Mouse (Mus musculus) skeletal muscle tissue, adult 2 months (tissue): ENCODE results near the gene Tmem211.

ENCODE experiments used
- DNase-seq: peaks from one replicate; pipeline ENCODE4 v3.0.0-alpha.2; 2012; ENCODE audit warnings: low read depth, low spot score

Tmem211 gene

GRCm38 (mm10) chr5:113212156-113212835 lies 14.4 kb upstream of the Tmem211 start:
- DNase-seq, result no peak

GRCm38 (mm10) chr5:113214041-113214440 lies 12.7 kb upstream of the Tmem211 start:
- no peak for DNase-seq

- DNase-seq, result no peak
These were observed 12.3 kb upstream of the Tmem211 start for GRCm38 (mm10) chr5:113214455-113214854.

GRCm38 (mm10) chr5:113215610-113216011 lies 11.1 kb upstream of the Tmem211 start:
- DNase-seq, result no peak

- no peak for DNase-seq
These were observed 10.3 kb upstream of the Tmem211 start for GRCm38 (mm10) chr5:113216328-113216960.

- no peak for DNase-seq
These were observed 9.6 kb upstream of the Tmem211 start for GRCm38 (mm10) chr5:113217076-113217475.

- DNase-seq, result no peak
These were observed 8.0 kb upstream of the Tmem211 start for GRCm38 (mm10) chr5:113218617-113219235.

- DNase-seq, result no peak
These were observed 7.3 kb upstream of the Tmem211 start for GRCm38 (mm10) chr5:113219450-113219849.

GRCm38 (mm10) chr5:113219876-113220275 lies 6.8 kb upstream of the Tmem211 start:
- DNase-seq, result no peak

- no peak for DNase-seq
These were observed 6.1 kb upstream of the Tmem211 start for GRCm38 (mm10) chr5:113220383-113221146.

GRCm38 (mm10) chr5:113221147-113221865 lies 5.4 kb upstream of the Tmem211 start, which contains the start of gene 2900026A02Rik:
Gene 2900026A02Rik, minus strand, starts transcription at chr5:113221236.
- DNase-seq, result no peak

GRCm38 (mm10) chr5:113223888-113224287 lies 2.8 kb upstream of the Tmem211 start:
- DNase-seq, result no peak

- DNase-seq, result no peak
These were observed 1.4 kb upstream of the Tmem211 start for GRCm38 (mm10) chr5:113225271-113225670.

- DNase-seq, result no peak
These were observed 848 bp upstream of the Tmem211 start for GRCm38 (mm10) chr5:113225686-113226435.

- DNase-seq, result no peak
These were observed 3.5 kb downstream of the Tmem211 start for GRCm38 (mm10) chr5:113230196-113230595.

- no peak for DNase-seq
These were observed 22.7 kb downstream of the Tmem211 start for GRCm38 (mm10) chr5:113249263-113249930.

- DNase-seq, result no peak
These were observed 24.1 kb downstream of the Tmem211 start for GRCm38 (mm10) chr5:113250806-113251205.

GRCm38 (mm10) chr5:113265637-113266036 lies 38.9 kb downstream of the Tmem211 start:
- no peak for DNase-seq

GRCm38 (mm10) chr5:113268246-113268645 lies 41.5 kb downstream of the Tmem211 start:
- no peak for DNase-seq

- no peak for DNase-seq
These were observed 43.3 kb downstream of the Tmem211 start for GRCm38 (mm10) chr5:113270043-113270442.
